Mouse (Mus musculus): ENCODE measurements at regions not wholly inside any gene's neighbourhood (a gene's known extent, or its start where the extent isn't known, plus 50 kb on each side); places are given as distances from the start of the nearest gene placed in this dataset.

DNA sequence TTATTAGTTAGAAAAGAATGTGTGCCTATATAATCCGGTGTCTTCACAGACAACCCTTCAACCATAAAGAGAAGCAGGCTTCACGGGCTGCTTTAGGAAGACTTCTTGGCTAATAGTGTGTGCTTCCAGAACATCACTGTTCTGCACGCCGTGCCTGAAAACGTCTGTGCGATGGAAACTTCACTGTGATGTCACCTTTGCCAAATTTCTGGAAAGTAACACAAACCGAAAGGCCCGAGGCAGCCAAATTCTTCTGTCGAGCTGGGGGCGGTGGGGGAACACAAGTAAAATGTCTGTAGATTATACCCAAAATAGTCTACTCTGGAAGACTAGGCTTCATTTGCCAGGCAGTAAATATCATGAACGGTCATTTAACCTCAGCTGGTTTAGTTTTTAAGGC is 327.5 kb upstream of the Gm5148 start:
- no peak for TF ChIP-seq CTCF (IDR thresholded peaks at IDR 0.05; ENCODE audit: insufficient read depth, low read length)
- no peak for TF ChIP-seq POLR2A (IDR thresholded peaks at IDR 0.05; ENCODE audit: borderline replicate concordance, extremely low read depth, low read depth, low read length)

All from lung, adult 2 months (tissue).